Mouse (Mus musculus): Measurements from ENCODE around the gene Nkx2-1.

The Nkx2-1 gene

GRCm38 (mm10) chr12:56522191-56522590, 14.5 kb downstream of the Nkx2-1 start:
- no peak for DNase-seq (ENCODE audit: low spot score)

GRCm38 (mm10) chr12:56521106-56521840, 15.4 kb downstream of the Nkx2-1 start:
- no peak for DNase-seq (ENCODE audit: low spot score)

- no peak for DNase-seq (ENCODE audit: low spot score)
Measured at GRCm38 (mm10) chr12:56520396-56521105, 16.2 kb downstream of the Nkx2-1 start.

GRCm38 (mm10) chr12:56519738-56520191, 16.9 kb downstream of the Nkx2-1 start:
- DNase-seq (ENCODE audit: low spot score), result no peak

- no peak for DNase-seq (ENCODE audit: low spot score)
Measured at GRCm38 (mm10) chr12:56519071-56519737, 17.5 kb downstream of the Nkx2-1 start.

- DNase-seq (ENCODE audit: low spot score), result no peak
Measured at GRCm38 (mm10) chr12:56518221-56518620, 18.5 kb downstream of the Nkx2-1 start.

- DNase-seq (ENCODE audit: low spot score), result no peak
Measured at GRCm38 (mm10) chr12:56514831-56515230, 21.9 kb downstream of the Nkx2-1 start.

GRCm38 (mm10) chr12:56508413-56508812, 28.3 kb downstream of the Nkx2-1 start:
- no peak for DNase-seq (ENCODE audit: low spot score)

- DNase-seq (ENCODE audit: low spot score), result no peak
Measured at GRCm38 (mm10) chr12:56487046-56487445, 49.7 kb downstream of the Nkx2-1 start.

- no peak for DNase-seq (ENCODE audit: low spot score)
Measured at GRCm38 (mm10) chr12:56482606-56483005, 54.1 kb downstream of the Nkx2-1 start.

Measured in urinary bladder, postnatal 14 days (tissue).